Mouse (Mus musculus) embryonic fibroblast, embryonic 13.5 days (primary cell): Measurements from ENCODE around the gene Gm2a.

Experiments
- CTCF ChIP-seq: IDR thresholded peaks from 2 replicates; pipeline ENCODE4 v1.5.1; 2011; ENCODE audit warnings: mild to moderate bottlenecking, control low read depth, low read length, moderate library complexity, borderline replicate concordance; ENCODE audit not compliant: insufficient read depth
- POLR2A ChIP-seq: IDR thresholded peaks from 2 replicates; pipeline ENCODE4 v1.6.1; 2011; ENCODE audit warnings: low read depth, mild to moderate bottlenecking, control low read depth, low read length, moderate library complexity

DNA sequence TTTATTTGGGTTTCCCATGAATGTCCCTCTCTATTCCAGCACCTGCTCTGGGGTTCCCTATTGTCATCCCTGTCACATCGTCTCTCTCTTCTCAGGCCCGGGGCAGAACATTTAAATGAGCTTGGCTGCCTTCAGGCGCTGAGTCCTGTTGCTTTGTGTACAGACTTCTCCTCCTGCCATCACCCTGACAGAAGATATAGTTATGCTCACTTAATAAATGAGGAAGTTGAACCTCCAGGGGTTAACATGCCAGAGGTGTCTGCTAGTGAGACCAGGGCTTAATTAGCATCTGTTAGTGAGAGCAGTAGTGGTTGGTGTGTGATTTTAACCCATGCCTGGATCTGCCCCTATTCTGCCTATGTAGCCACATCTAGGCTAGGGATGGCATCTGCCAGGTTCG is 2.0 kb downstream of the Gm2a start:
- TF ChIP-seq POLR2A (no peak), CTCF (no peak)
